ENCODE assay signal across 9 mouse cellular contexts in the genomic region with DNA sequence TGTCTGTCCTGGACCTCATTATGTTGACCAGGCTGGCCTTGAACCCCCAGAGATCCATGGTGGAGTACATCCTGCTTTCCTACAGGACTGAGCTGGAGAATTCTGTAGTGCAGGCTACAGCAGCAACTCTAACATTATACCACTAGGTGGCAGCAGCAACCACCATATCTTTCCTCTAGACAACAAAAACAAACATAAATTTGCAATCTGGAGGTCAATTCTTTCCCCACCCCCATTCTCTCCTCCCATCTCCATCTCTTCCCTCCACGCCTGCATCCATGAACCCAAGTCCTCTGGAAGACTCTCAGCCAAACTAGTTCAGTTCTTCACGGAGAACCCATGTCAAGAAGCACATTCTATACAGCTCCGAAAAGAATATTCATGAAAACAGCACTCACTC. TPM values are rescaled to one million over a fixed set of nuclear protein-coding genes. Genes with fewer than 3 reads are reported as not detected.
DNase-seq lines count a peak whose midpoint lies in the region; ATAC-seq and TF ChIP-seq lines count a peak whose summit lies in the region.
"Had no signal": no experiment of that assay in that cellular context is flagged by ENCODE, and none has a peak within 500 bp of the region (broad histone marks: within the 10 kb centered on the region; RNA-seq: fewer than 3 reads in every experiment).

No protein-coding gene starts in this region.

- H3K79me2 ChIP-seq in C2C12 (ENCODE audit: control insufficient read depth, insufficient read depth): no peaks in the 10 kb centered on the region

- ATAC-seq in megakaryocyte, adult 5-6 weeks (ENCODE audit: poor library complexity, severe bottlenecking): peak; percentile 82
- no peak; the same call in 1 of the 2 replicates for ATAC-seq in stomach, embryonic 15.5 days (ENCODE audit: insufficient read depth, low FRiP score, low read depth)

- no peaks in the 10 kb centered on the region for H3K79me3 ChIP-seq in C2C12 (ENCODE audit: low read depth)

- no peaks in the 10 kb centered on the region for H3K36me3 ChIP-seq in C2C12 (ENCODE audit: control insufficient read depth, insufficient read depth)
- no peaks in the 10 kb centered on the region for H3K36me3 ChIP-seq in stomach, embryonic 15.5 days
- H3K36me3 ChIP-seq: limb, embryonic 15.5 days had no signal

- peak overlapping the region; percentile 45 for H3K4me2 ChIP-seq in stomach, embryonic 15.5 days

- H3K4me3 ChIP-seq in C2C12 (ENCODE audit: insufficient read depth, poor library complexity, severe bottlenecking): no peak overlapping the region
- no peak overlapping the region for H3K4me3 ChIP-seq in stomach, embryonic 15.5 days (replicated peaks)
- H3K4me3 ChIP-seq: limb, embryonic 15.5 days had no signal

- no peak overlapping the region for H3K9ac ChIP-seq in stomach, embryonic 15.5 days
- H3K9ac ChIP-seq: limb, embryonic 15.5 days had no signal

- TF ChIP-seq CTCF in C2C12 (IDR thresholded peaks at IDR 0.05; ENCODE audit: control insufficient read depth, insufficient read depth, insufficient read length): peak; percentile 14

- H3ac ChIP-seq in C2C12 (ENCODE audit: control insufficient read depth, insufficient read length, low read depth): no peak overlapping the region

- peaks cover 4% of the 10 kb centered on the region for H3K4me1 ChIP-seq in stomach, embryonic 15.5 days

- H3K27me3 ChIP-seq in C2C12 (ENCODE audit: control insufficient read depth, insufficient read depth, insufficient read length): peaks cover 7% of the 10 kb centered on the region
- no peaks in the 10 kb centered on the region for H3K27me3 ChIP-seq in stomach, embryonic 15.5 days (replicated peaks)
- H3K27me3 ChIP-seq: limb, embryonic 15.5 days had no signal

- WGBS in stomach, embryonic 15.5 days: 26% methylated on average over 3 of the region's 3 CpGs

- peak; percentile 42 for DNase-seq in adrenal gland, adult 2 months
- DNase-seq in adrenal gland, postnatal 4 days (ENCODE audit: low spot score in 2 of 2): no peak
- DNase-seq in cerebellum, adult 8-10 months: peak; percentile 37
- peak; percentile 67 for DNase-seq in forelimb bud, embryonic 11.5 days (ENCODE audit: low read depth, low spot score)
- DNase-seq in kidney, adult 8-10 months: peak; percentile 43 to 57

- H3K27ac ChIP-seq in stomach, embryonic 15.5 days: no peak overlapping the region
- H3K27ac ChIP-seq: limb, embryonic 15.5 days had no signal

- H3K9me3 ChIP-seq in stomach, embryonic 15.5 days: no peaks in the 10 kb centered on the region
- H3K9me3 ChIP-seq: limb, embryonic 15.5 days had no signal

TF ChIP-seq in C2C12, 6 proteins besides CTCF, POLR2A, EP300 and RAD21:
- TF ChIP-seq MYOD1 (IDR thresholded peaks at IDR 0.05; ENCODE audit: control insufficient read depth, insufficient read length, low read depth) (no peak), MAX (IDR thresholded peaks at IDR 0.05) (no peak), MYOG (IDR thresholded peaks at IDR 0.05; ENCODE audit: control insufficient read depth, extremely low read depth, insufficient read length) (no peak), FOSL1 (IDR thresholded peaks at IDR 0.05; ENCODE audit: insufficient read depth, low read length, poor library complexity, severe bottlenecking) (no peak), USF1 (IDR thresholded peaks at IDR 0.05; ENCODE audit: low read depth) (no peak), CEBPB (IDR thresholded peaks at IDR 0.05; ENCODE audit: low read depth) (no peak)
TF ChIP-seq in C2C12: peak in this region for 0.

RNA-seq across cellular contexts. Expression of a gene that starts 12.6 kb away (rescaled TPM):
- 10 to 100 TPM; 15.6 to 16.8 TPM for total RNA-seq in adrenal gland, adult 2 months (2021)
- 6.2 and 6.9 TPM in 2 replicates for polyA plus RNA-seq in adrenal gland, adult 2 months (2012; rRNA removed)
- total RNA-seq in adrenal gland, postnatal 4 days (2021): 10 to 100 TPM; 24.7 to 26.1 TPM
- 10.0 TPM for polyA plus RNA-seq in C2C12 (2012; fragmentation: generic; extraction: Trizol)
- 50.7 and 58.2 TPM in 2 replicates for total RNA-seq in megakaryocyte, adult 5-6 weeks (2015)
- total RNA-seq in megakaryocyte, adult 5-6 weeks (2017): 118 and 119 TPM in 2 replicates
- polyA plus RNA-seq in stomach, embryonic 15.5 days (2015; fragmentation: Nextera tagmentation; extraction: Ambion mirVana): 4.0 and 4.7 TPM in 2 replicates

RNA-seq across cellular contexts. Expression of a gene that starts 39.7 kb away (rescaled TPM):
- 10 to 100 TPM; 18.1 to 21.1 TPM for total RNA-seq in adrenal gland, adult 2 months (2021)
- 11.5 and 13.2 TPM in 2 replicates for polyA plus RNA-seq in adrenal gland, adult 2 months (2012; rRNA removed)
- 10 to 100 TPM; 22.6 to 24.0 TPM for total RNA-seq in adrenal gland, postnatal 4 days (2021)
- polyA plus RNA-seq in C2C12 (2012; fragmentation: generic; extraction: Trizol): 4.2 TPM
- total RNA-seq in megakaryocyte, adult 5-6 weeks (2015): 22.1 and 25.0 TPM in 2 replicates
- 32.5 and 38.4 TPM in 2 replicates for total RNA-seq in megakaryocyte, adult 5-6 weeks (2017)
- 12.5 and 12.7 TPM in 2 replicates for polyA plus RNA-seq in stomach, embryonic 15.5 days (2015; fragmentation: Nextera tagmentation; extraction: Ambion mirVana)

Comparison
In these comparisons a context has a peak if more than half of its experiments do, and no peak if none do; other contexts are left out.
1. DNase-seq: peak in adrenal gland, adult 2 months (single experiment), cerebellum, adult 8-10 months (single experiment), forelimb bud, embryonic 11.5 days (single experiment) and kidney, adult 8-10 months (2 of 2); none in adrenal gland, postnatal 4 days (0 of 2).